Mouse (Mus musculus) limb, embryonic 15.5 days (tissue): ENCODE results near the gene Il31. TPM values are rescaled to one million over a fixed set of nuclear protein-coding genes. Genes with fewer than 3 reads are reported as not detected.

ENCODE experiments used
- ATAC-seq: fragments of 200-750 bp; cut with Nextera tagmentation; 2 replicates; pipeline ENCODE4 v1.8.0; 2017; ENCODE audit warnings: low read depth, moderate TSS enrichment; ENCODE audit not compliant: insufficient number of reproducible peaks, low FRiP score, low TSS enrichment
- H3K27ac ChIP-seq: fragments of 300-500 bp; sonication (generic); 2 replicates; pipeline ENCODE4 v1.5.1; 2015; ENCODE audit warnings: moderate library complexity, mild to moderate bottlenecking, inconsistent platforms
- H3K27me3 ChIP-seq: fragments of 300-500 bp; sonication (generic); 2 replicates; pipeline ENCODE4 v1.6.1; 2015; ENCODE audit warnings: inconsistent platforms
- H3K36me3 ChIP-seq: fragments of 300-500 bp; sonication (generic); 2 replicates; pipeline ENCODE4 v1.6.1; 2015; ENCODE audit warnings: inconsistent platforms
- H3K4me1 ChIP-seq: fragments of 300-500 bp; sonication (generic); 2 replicates; pipeline ENCODE4 v1.6.1; 2015; ENCODE audit warnings: inconsistent platforms
- H3K4me2 ChIP-seq: fragments of 300-500 bp; sonication (generic); 2 replicates; pipeline ENCODE4 v1.6.1; 2015; ENCODE audit warnings: mild to moderate bottlenecking, inconsistent platforms
- H3K4me3 ChIP-seq: fragments of 300-500 bp; sonication (generic); 2 replicates; pipeline ENCODE4 v1.5.1; 2015; ENCODE audit warnings: mild to moderate bottlenecking, inconsistent platforms
- H3K9ac ChIP-seq: fragments of 300-500 bp; sonication (generic); 2 replicates; pipeline ENCODE4 v1.6.1; 2015; ENCODE audit warnings: inconsistent platforms
- H3K9me3 ChIP-seq: fragments of 300-500 bp; sonication (generic); 2 replicates; pipeline ENCODE4 v1.6.1; 2016; ENCODE audit warnings: inconsistent platforms
- WGBS: fragments of 180-500 bp; shearing (Covaris S2); methylation state at CpG from one replicate; pipeline ENCODE4 v1.1.7; 2015; 5-methylcytosine and 5-hydroxymethylcytosine counted together
- polyA plus RNA-seq: library from polyadenylated mRNA; unstranded; fragments of >200 nt; fragmentation: Nextera tagmentation; extraction: Ambion mirVana; gene quantifications from 2 replicates; pipeline ENCODE4 v1.2.1, GENCODE M21; 2015

Il31 gene
- not detected in 2 replicates for polyA plus RNA-seq

- ATAC-seq = no peak; the same call in 1 of the 2 replicates
- H3K4me2 ChIP-seq = peak within 1 kb of the TSS; percentile 29; the same call in 1 of the 2 replicates
- H3K36me3 ChIP-seq = no peaks in the 10 kb centered on the region
- WGBS = 8% methylated on average over 25 of the region's 25 CpGs
- H3K27me3 ChIP-seq = no peaks in the 10 kb centered on the region
- peaks cover 7% of the 10 kb centered on the region for H3K4me1 ChIP-seq
- H3K27ac ChIP-seq = no peak within 1 kb of the TSS
- H3K9me3 ChIP-seq = no peaks in the 10 kb centered on the region
- no peak within 1 kb of the TSS for H3K4me3 ChIP-seq
- no peak within 1 kb of the TSS for H3K9ac ChIP-seq
Observed at GRCm38 (mm10) chr5:123489112-123489785, at the start of gene Il31, which contains the start of gene Lrrc43. Il31 (minus strand) TSS chr5:123489489. Lrrc43 (plus strand) TSS chr5:123489305.

GRCm38 (mm10) chr5:123533801-123534200, 44.5 kb upstream of the Il31 start:
- H3K9ac ChIP-seq = no peak overlapping the region
- H3K9me3 ChIP-seq = no peaks in the 10 kb centered on the region
- H3K27ac ChIP-seq = no peak overlapping the region
- no peaks in the 10 kb centered on the region for H3K27me3 ChIP-seq
- no peaks in the 10 kb centered on the region for H3K4me1 ChIP-seq
- 91% methylated on average over 10 of the region's 10 CpGs for WGBS
- H3K4me3 ChIP-seq = no peak overlapping the region
- peaks cover 81% of the 10 kb centered on the region for H3K36me3 ChIP-seq
- no peak for ATAC-seq
- no peak overlapping the region for H3K4me2 ChIP-seq

GRCm38 (mm10) chr5:123530056-123530455, 40.8 kb upstream of the Il31 start:
- Histone ChIP-seq H3K4me3 (no peak overlapping the region), H3K36me3 (peaks cover 73% of the 10 kb centered on the region), H3K4me1 (no peaks in the 10 kb centered on the region), H3K27me3 (no peaks in the 10 kb centered on the region), H3K9me3 (no peaks in the 10 kb centered on the region), H3K9ac (no peak overlapping the region), H3K27ac (no peak overlapping the region), H3K4me2 (no peak overlapping the region)
- ATAC-seq = no peak
- 90% methylated on average over 8 of the region's 8 CpGs for WGBS

- Histone ChIP-seq H3K27me3 (no peaks in the 10 kb centered on the region), H3K9me3 (no peaks in the 10 kb centered on the region), H3K4me1 (peaks cover 5% of the 10 kb centered on the region), H3K36me3 (peaks cover 60% of the 10 kb centered on the region), H3K4me3 (no peak overlapping the region), H3K4me2 (no peak overlapping the region), H3K27ac (no peak overlapping the region), H3K9ac (no peak overlapping the region)
- ATAC-seq = no peak
- 76% methylated on average over 7 of the region's 7 CpGs for WGBS
Observed at GRCm38 (mm10) chr5:123528641-123529040, 39.4 kb upstream of the Il31 start.

- no peaks in the 10 kb centered on the region for H3K27me3 ChIP-seq
- H3K36me3 ChIP-seq = peaks cover 34% of the 10 kb centered on the region
- H3K27ac ChIP-seq = no peak overlapping the region
- no peak overlapping the region for H3K9ac ChIP-seq
- ATAC-seq = no peak
- H3K4me1 ChIP-seq = peaks cover 22% of the 10 kb centered on the region
- WGBS = 88% methylated on average over 9 of the region's 9 CpGs
- H3K9me3 ChIP-seq = no peaks in the 10 kb centered on the region
- H3K4me2 ChIP-seq = no peak overlapping the region
- H3K4me3 ChIP-seq = no peak overlapping the region
Observed at GRCm38 (mm10) chr5:123525916-123526495, 36.7 kb upstream of the Il31 start.

GRCm38 (mm10) chr5:123525281-123525680, 36.0 kb upstream of the Il31 start, which contains the start of gene Gm49027:
Gm49027 (minus strand) TSS chr5:123525488.
- no peaks in the 10 kb centered on the region for H3K9me3 ChIP-seq
- peak within 1 kb of the TSS; percentile 91 for H3K4me2 ChIP-seq
- H3K27me3 ChIP-seq = no peaks in the 10 kb centered on the region
- H3K27ac ChIP-seq = no peak within 1 kb of the TSS
- H3K4me3 ChIP-seq = peak within 1 kb of the TSS; percentile 94
- peaks cover 27% of the 10 kb centered on the region for H3K36me3 ChIP-seq
- no peak for ATAC-seq
- WGBS = 89% methylated on average over 7 of the region's 7 CpGs
- H3K9ac ChIP-seq = no peak within 1 kb of the TSS
- peaks cover 22% of the 10 kb centered on the region for H3K4me1 ChIP-seq

- Histone ChIP-seq H3K4me3 (peak overlapping the region; percentile 94), H3K4me1 (peaks cover 22% of the 10 kb centered on the region), H3K9me3 (no peaks in the 10 kb centered on the region), H3K27ac (no peak overlapping the region), H3K9ac (no peak overlapping the region), H3K4me2 (peak overlapping the region; percentile 91), H3K36me3 (peaks cover 21% of the 10 kb centered on the region), H3K27me3 (no peaks in the 10 kb centered on the region)
- ATAC-seq = peak; percentile 91
- under 1% methylated on average over 16 of the region's 27 CpGs for WGBS
Observed at GRCm38 (mm10) chr5:123524393-123524750, 35.1 kb upstream of the Il31 start.

GRCm38 (mm10) chr5:123523692-123524392, 34.6 kb upstream of the Il31 start, which contains the start of gene Diablo:
Diablo (minus strand) TSS chr5:123524176.
- Histone ChIP-seq H3K9ac (peak within 1 kb of the TSS; percentile 83), H3K4me2 (peak within 1 kb of the TSS; percentile 91), H3K27ac (peak within 1 kb of the TSS; percentile 74), H3K36me3 (peaks cover 17% of the 10 kb centered on the region), H3K27me3 (no peaks in the 10 kb centered on the region), H3K4me3 (peak within 1 kb of the TSS; percentile 94), H3K4me1 (peaks cover 22% of the 10 kb centered on the region), H3K9me3 (no peaks in the 10 kb centered on the region)
- WGBS = under 1% methylated on average over 81 of the region's 82 CpGs
- ATAC-seq = peak; percentile 95

- Histone ChIP-seq H3K4me2 (no peak overlapping the region), H3K9me3 (no peaks in the 10 kb centered on the region), H3K4me1 (peaks cover 22% of the 10 kb centered on the region), H3K4me3 (no peak overlapping the region), H3K36me3 (peaks cover 25% of the 10 kb centered on the region), H3K27me3 (no peaks in the 10 kb centered on the region), H3K27ac (no peak overlapping the region), H3K9ac (no peak overlapping the region)
- 79% methylated on average over 1 of the region's 1 CpGs for WGBS
- no peak for ATAC-seq
Observed at GRCm38 (mm10) chr5:123522166-123522565, 32.9 kb upstream of the Il31 start.

- H3K4me3 ChIP-seq = no peak overlapping the region
- H3K27me3 ChIP-seq = no peaks in the 10 kb centered on the region
- no peak overlapping the region for H3K4me2 ChIP-seq
- H3K9ac ChIP-seq = no peak overlapping the region
- peaks cover 26% of the 10 kb centered on the region for H3K36me3 ChIP-seq
- ATAC-seq = no peak
- peaks cover 22% of the 10 kb centered on the region for H3K4me1 ChIP-seq
- WGBS = 68% methylated on average over 1 of the region's 1 CpGs
- H3K9me3 ChIP-seq = no peaks in the 10 kb centered on the region
- H3K27ac ChIP-seq = no peak overlapping the region
Observed at GRCm38 (mm10) chr5:123521621-123522020, 32.3 kb upstream of the Il31 start.

GRCm38 (mm10) chr5:123520666-123521065, 31.4 kb upstream of the Il31 start:
- Histone ChIP-seq H3K4me3 (no peak overlapping the region), H3K27me3 (no peaks in the 10 kb centered on the region), H3K36me3 (peaks cover 34% of the 10 kb centered on the region), H3K4me1 (peaks cover 22% of the 10 kb centered on the region), H3K9ac (no peak overlapping the region), H3K9me3 (no peaks in the 10 kb centered on the region), H3K4me2 (no peak overlapping the region), H3K27ac (no peak overlapping the region)
- ATAC-seq = no peak
- 73% methylated on average over 9 of the region's 9 CpGs for WGBS

- peaks cover 11% of the 10 kb centered on the region; the same call in 1 of the 2 replicates for H3K4me1 ChIP-seq
- H3K4me2 ChIP-seq = no peak overlapping the region
- no peaks in the 10 kb centered on the region for H3K9me3 ChIP-seq
- ATAC-seq = no peak
- H3K36me3 ChIP-seq = peaks cover 55% of the 10 kb centered on the region
- WGBS = 87% methylated on average over 5 of the region's 5 CpGs
- no peaks in the 10 kb centered on the region; the same call in 1 of the 2 replicates for H3K27me3 ChIP-seq
- H3K9ac ChIP-seq = no peak overlapping the region
- H3K27ac ChIP-seq = no peak overlapping the region
- no peak overlapping the region for H3K4me3 ChIP-seq
Observed at GRCm38 (mm10) chr5:123514871-123515270, 25.6 kb upstream of the Il31 start.
